Mouse (Mus musculus): ENCODE results near the gene Abcc5. TPM values are rescaled to one million over a fixed set of nuclear protein-coding genes. Genes with fewer than 3 reads are reported as not detected.

Gene Abcc5
- polyA plus RNA-seq, 1 experiment from 2014 or later = 136 TPM

- H3K9ac ChIP-seq = peak within 1 kb of the TSS; percentile 73
- under 1% methylated on average over 52 of the region's 52 CpGs for WGBS
- no peaks in the 10 kb centered on the region for H3K27me3 ChIP-seq (ENCODE audit: control insufficient read depth, insufficient read depth, low read length)
- 0 out of 2 replicates have a peak, but pooled peaks cover 19% of the 10 kb centered on the region for H3K36me3 ChIP-seq (replicated peaks; ENCODE audit: control insufficient read depth, insufficient read depth)
- ATAC-seq (ENCODE audit: low FRiP score) = peak; percentile 93
- H3K4me2 ChIP-seq (replicated peaks) = peak within 1 kb of the TSS; percentile 80
- peaks cover 17% of the 10 kb centered on the region for H3K4me1 ChIP-seq (replicated peaks; ENCODE audit: control insufficient read depth, insufficient read depth, low read length)
- peak; percentile 91 for DNase-seq (ENCODE audit: low spot score)
- H3K4me3 ChIP-seq (replicated peaks; ENCODE audit: low read length) = peak within 1 kb of the TSS; percentile 95
- H3K27ac ChIP-seq = peak within 1 kb of the TSS; percentile 66
- H3K9me3 ChIP-seq (ENCODE audit: control insufficient read depth, low read length) = no peaks in the 10 kb centered on the region
These were observed 124.2 kb downstream of the Abcc5 start, which contains the start of gene Parl for GRCm38 (mm10) chr16:20301770-20302649. Gene Parl (minus strand): TSS chr16:20302387.

DNA sequence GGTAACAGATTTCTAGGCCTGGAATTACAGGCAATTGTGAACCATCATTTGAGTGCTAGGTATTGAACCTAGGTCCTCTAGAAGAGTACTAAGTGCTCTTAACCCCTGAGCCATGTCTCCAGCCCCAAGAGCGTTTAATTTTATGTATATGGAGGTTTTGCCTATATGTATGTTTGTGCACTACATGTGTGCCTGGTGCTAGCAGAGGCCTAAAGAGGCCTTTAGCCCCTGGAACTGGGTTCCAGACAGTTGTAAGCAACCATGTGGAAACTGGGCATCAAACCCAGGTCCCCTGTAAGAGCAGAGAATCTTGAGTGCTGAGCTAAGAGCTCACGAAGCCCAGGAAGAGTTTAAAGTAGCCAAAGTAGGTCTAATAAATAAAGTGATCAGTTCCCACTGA, 126.1 kb downstream of the Abcc5 start:
- no peak overlapping the region for H3K4me3 ChIP-seq (replicated peaks; ENCODE audit: low read length)
- DNase-seq (ENCODE audit: low spot score) (no peak), ATAC-seq (ENCODE audit: low FRiP score) (no peak)
- no peak overlapping the region for H3K27ac ChIP-seq
- H3K9ac ChIP-seq = no peak overlapping the region
- H3K9me3 ChIP-seq (ENCODE audit: control insufficient read depth, low read length) = no peaks in the 10 kb centered on the region
- peak overlapping the region; percentile 80; the same call in 1 of the 2 replicates for H3K4me2 ChIP-seq (replicated peaks)
- WGBS = 98% methylated on average over 2 of the region's 2 CpGs
- peaks cover 17% of the 10 kb centered on the region for H3K4me1 ChIP-seq (replicated peaks; ENCODE audit: control insufficient read depth, insufficient read depth, low read length)
- H3K27me3 ChIP-seq (ENCODE audit: control insufficient read depth, insufficient read depth, low read length) = no peaks in the 10 kb centered on the region
- H3K36me3 ChIP-seq (replicated peaks; ENCODE audit: control insufficient read depth, insufficient read depth) = peaks cover 36% of the 10 kb centered on the region

Other genes with a start within 250 kb of the Abcc5 start
- gene Map6d1, start 185.0 kb downstream of the Abcc5 start, polyA plus RNA-seq (2014; fragmentation: Nextera tagmentation; extraction: Ambion mirVana) = 7.0 and 8.6 TPM in 2 replicates
- 72.4 and 76.0 TPM in 2 replicates for gene Parl, start 124.0 kb downstream of the Abcc5 start, polyA plus RNA-seq (2014; fragmentation: Nextera tagmentation; extraction: Ambion mirVana)
- gene Cyp2ab1, start 101.0 kb downstream of the Abcc5 start, polyA plus RNA-seq (2014; fragmentation: Nextera tagmentation; extraction: Ambion mirVana) = not detected in 2 replicates
- gene Eif2b5, start 72.4 kb upstream of the Abcc5 start, polyA plus RNA-seq (2014; fragmentation: Nextera tagmentation; extraction: Ambion mirVana) = 88.0 and 89.2 TPM in 2 replicates
- gene Dvl3, start 90.6 kb upstream of the Abcc5 start, polyA plus RNA-seq (2014; fragmentation: Nextera tagmentation; extraction: Ambion mirVana) = 36.4 and 40.9 TPM in 2 replicates
- 1,214 and 1,314 TPM in 2 replicates for gene Ap2m1, start 109.1 kb upstream of the Abcc5 start, polyA plus RNA-seq (2014; fragmentation: Nextera tagmentation; extraction: Ambion mirVana)
- 75.3 and 77.5 TPM in 2 replicates for gene Abcf3, start 122.2 kb upstream of the Abcc5 start, polyA plus RNA-seq (2014; fragmentation: Nextera tagmentation; extraction: Ambion mirVana)
- gene Vwa5b2, start 163.1 kb upstream of the Abcc5 start, polyA plus RNA-seq (2014; fragmentation: Nextera tagmentation; extraction: Ambion mirVana) = 22.1 and 24.4 TPM in 2 replicates
- 10.4 and 11.0 TPM in 2 replicates for gene Eef1akmt4, start 185.2 kb upstream of the Abcc5 start, polyA plus RNA-seq (2014; fragmentation: Nextera tagmentation; extraction: Ambion mirVana)
- not detected in 2 replicates for gene Gm49333, start 185.2 kb upstream of the Abcc5 start, polyA plus RNA-seq (2014; fragmentation: Nextera tagmentation; extraction: Ambion mirVana)
- gene Alg3, start 185.3 kb upstream of the Abcc5 start, polyA plus RNA-seq (2014; fragmentation: Nextera tagmentation; extraction: Ambion mirVana) = 44.8 and 45.3 TPM in 2 replicates
- gene Camk2n2, start 194.9 kb upstream of the Abcc5 start, polyA plus RNA-seq (2014; fragmentation: Nextera tagmentation; extraction: Ambion mirVana) = 61.8 and 63.8 TPM in 2 replicates
- 10.6 and 12.1 TPM in 2 replicates for gene Ece2, start 203.4 kb upstream of the Abcc5 start, polyA plus RNA-seq (2014; fragmentation: Nextera tagmentation; extraction: Ambion mirVana)
- gene Psmd2, start 225.3 kb upstream of the Abcc5 start, polyA plus RNA-seq (2014; fragmentation: Nextera tagmentation; extraction: Ambion mirVana) = 329 and 358 TPM in 2 replicates
- 124 and 130 TPM in 2 replicates for gene Eif4g1, start 241.9 kb upstream of the Abcc5 start, polyA plus RNA-seq (2014; fragmentation: Nextera tagmentation; extraction: Ambion mirVana)

All from hindbrain, embryonic 14.5 days (tissue).